Mouse (Mus musculus): ENCODE measurements around the gene Foxp3. TPM values are rescaled to one million over a fixed set of nuclear protein-coding genes. Genes with fewer than 3 reads are reported as not detected.

The Foxp3 gene
- polyA plus RNA-seq, 1 experiment from 2014 or later: 0.21 TPM

GRCm38 (mm10) chrX:7583881-7584280, 10.4 kb downstream of the Foxp3 start:
- H3K4me1 ChIP-seq: no peaks in the 10 kb centered on the region
- DNase-seq (ENCODE audit: low spot score): no peak
- WGBS: 94% methylated on average over 11 of the region's 11 CpGs
- peaks cover 10% of the 10 kb centered on the region for H3K36me3 ChIP-seq
- no peak overlapping the region for H3K27ac ChIP-seq (replicated peaks)
- peaks cover 4% of the 10 kb centered on the region; the same call in 1 of the 2 replicates for H3K9me3 ChIP-seq (replicated peaks)
- H3K4me3 ChIP-seq: no peak overlapping the region
- no peaks in the 10 kb centered on the region for H3K27me3 ChIP-seq (ENCODE audit: low read depth, poor library complexity, severe bottlenecking)

GRCm38 (mm10) chrX:7586356-7586755, 12.9 kb downstream of the Foxp3 start:
- peaks cover 26% of the 10 kb centered on the region for H3K36me3 ChIP-seq
- no peaks in the 10 kb centered on the region for H3K27me3 ChIP-seq (ENCODE audit: low read depth, poor library complexity, severe bottlenecking)
- WGBS: 93% methylated on average over 4 of the region's 5 CpGs
- H3K4me3 ChIP-seq: no peak overlapping the region
- no peak for DNase-seq (ENCODE audit: low spot score)
- no peaks in the 10 kb centered on the region for H3K4me1 ChIP-seq
- peaks cover 6% of the 10 kb centered on the region; the same call in 1 of the 2 replicates for H3K9me3 ChIP-seq (replicated peaks)
- H3K27ac ChIP-seq (replicated peaks): no peak overlapping the region

- H3K4me3 ChIP-seq: no peak overlapping the region
- H3K36me3 ChIP-seq: peaks cover 88% of the 10 kb centered on the region
- H3K27me3 ChIP-seq (ENCODE audit: low read depth, poor library complexity, severe bottlenecking): no peaks in the 10 kb centered on the region
- H3K4me1 ChIP-seq: no peaks in the 10 kb centered on the region
- no peak for DNase-seq (ENCODE audit: low spot score)
- H3K27ac ChIP-seq (replicated peaks): no peak overlapping the region
- WGBS: 92% methylated on average over 9 of the region's 9 CpGs
- H3K9me3 ChIP-seq (replicated peaks): peaks cover 5% of the 10 kb centered on the region; the same call in 1 of the 2 replicates
Measured at GRCm38 (mm10) chrX:7595371-7595770, 21.9 kb downstream of the Foxp3 start.

GRCm38 (mm10) chrX:7604004-7604403, 30.6 kb downstream of the Foxp3 start:
- DNase-seq (ENCODE audit: low spot score): no peak
- peaks cover 10% of the 10 kb centered on the region for H3K4me1 ChIP-seq
- no peak overlapping the region for H3K27ac ChIP-seq (replicated peaks)
- H3K4me3 ChIP-seq: 0 out of 2 replicates have a peak overlapping the region, but pooled peaks have one; percentile 58
- peaks cover 7% of the 10 kb centered on the region for H3K27me3 ChIP-seq (ENCODE audit: low read depth, poor library complexity, severe bottlenecking)
- peaks cover 21% of the 10 kb centered on the region for H3K36me3 ChIP-seq
- 90% methylated on average over 7 of the region's 7 CpGs for WGBS
- peaks cover 4% of the 10 kb centered on the region; the same call in 1 of the 2 replicates for H3K9me3 ChIP-seq (replicated peaks)

DNA sequence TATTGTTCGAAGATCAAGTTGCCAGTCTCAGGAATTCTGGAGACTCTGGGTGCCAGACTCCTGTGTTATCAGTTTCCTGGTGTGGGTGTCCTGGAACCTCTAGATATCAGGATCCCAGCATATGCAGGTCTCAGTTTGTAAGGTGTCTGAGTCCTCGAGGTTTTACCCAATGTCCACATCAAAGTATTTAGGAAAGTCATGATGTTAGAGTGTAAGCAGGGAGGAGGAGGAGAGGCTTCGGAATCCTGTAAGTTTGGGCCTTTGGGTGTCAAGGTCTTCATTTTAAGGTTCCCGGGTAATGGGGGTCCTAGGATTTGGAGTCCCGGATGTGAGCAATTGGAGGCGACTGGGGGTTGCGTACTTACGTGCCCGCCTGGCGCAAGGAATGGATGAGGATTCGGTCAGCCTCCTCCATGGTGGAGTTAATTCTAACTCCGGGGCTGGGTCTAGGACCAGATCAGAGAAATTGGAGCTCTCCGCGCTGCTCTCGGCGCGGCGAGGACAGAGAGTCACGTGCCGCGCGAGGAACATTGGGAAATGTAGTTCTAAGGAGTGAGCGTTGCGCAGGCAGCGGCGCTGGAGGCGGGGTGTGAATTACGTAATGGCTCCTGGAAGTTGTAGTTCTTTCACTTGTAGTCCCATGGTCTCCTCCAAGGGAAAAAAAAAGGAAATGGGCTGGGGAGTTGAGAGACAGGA, 31.6 kb downstream of the Foxp3 start, which contains the start of gene Ccdc22:
TSS of gene Ccdc22 (minus strand) at position 639 of the 696 bp plus-strand sequence.
- 17% methylated on average over 28 of the region's 28 CpGs for WGBS
- H3K27ac ChIP-seq (replicated peaks): peak within 1 kb of the TSS; percentile 76

GRCm38 (mm10) chrX:7605575-7605941, 32.1 kb downstream of the Foxp3 start:
- Histone ChIP-seq H3K27me3 (ENCODE audit: low read depth, poor library complexity, severe bottlenecking) (peaks cover 17% of the 10 kb centered on the region), H3K36me3 (0 out of 2 replicates have a peak, but pooled peaks cover 6% of the 10 kb centered on the region), H3K9me3 (replicated peaks) (no peaks in the 10 kb centered on the region), H3K4me1 (peaks cover 14% of the 10 kb centered on the region), H3K4me3 (no peak overlapping the region), H3K27ac (replicated peaks) (no peak overlapping the region)
- no peak for DNase-seq (ENCODE audit: low spot score)
- 57% methylated on average over 8 of the region's 8 CpGs for WGBS

More for the DNA sequence above, 31.6 kb downstream of the Foxp3 start, which contains the start of gene Ccdc22:
- peak; percentile 76 for DNase-seq (ENCODE audit: low spot score)
- H3K27me3 ChIP-seq (ENCODE audit: low read depth, poor library complexity, severe bottlenecking): peaks cover 14% of the 10 kb centered on the region
- no peaks in the 10 kb centered on the region for H3K9me3 ChIP-seq (replicated peaks)
- H3K4me3 ChIP-seq: peak within 1 kb of the TSS; percentile 58
- peaks cover 11% of the 10 kb centered on the region; the same call in 1 of the 2 replicates for H3K36me3 ChIP-seq
- peaks cover 12% of the 10 kb centered on the region for H3K4me1 ChIP-seq

DNA sequence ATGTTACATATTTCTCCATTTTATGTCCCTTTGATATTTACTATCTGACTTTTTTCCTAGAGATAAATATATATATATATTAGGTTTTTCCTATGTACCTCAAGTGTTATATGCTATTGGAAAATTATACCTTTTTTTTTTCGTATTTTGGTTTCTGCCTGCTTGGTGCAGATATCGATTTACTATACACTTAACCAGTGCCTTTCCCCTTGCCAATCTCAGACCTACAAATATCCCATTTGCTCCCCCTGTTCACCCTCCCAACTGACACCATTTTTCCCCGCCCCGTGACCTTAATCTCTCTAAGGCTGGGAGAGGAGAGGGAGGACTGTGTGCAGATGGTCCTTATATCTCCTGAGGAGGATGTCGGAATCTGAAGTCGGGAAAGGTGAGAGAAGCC, 33.3 kb downstream of the Foxp3 start, which contains the start of gene Cacna1f:
TSS of gene Cacna1f (plus strand) at position 301 of the 400 bp plus-strand sequence.
- Histone ChIP-seq H3K4me1 (peaks cover 14% of the 10 kb centered on the region), H3K4me3 (no peak within 1 kb of the TSS), H3K27ac (replicated peaks) (no peak within 1 kb of the TSS), H3K27me3 (ENCODE audit: low read depth, poor library complexity, severe bottlenecking) (peaks cover 28% of the 10 kb centered on the region), H3K36me3 (0 out of 2 replicates have a peak, but pooled peaks cover 6% of the 10 kb centered on the region), H3K9me3 (replicated peaks) (no peaks in the 10 kb centered on the region)
- DNase-seq (ENCODE audit: low spot score): no peak
- 80% methylated on average over 6 of the region's 6 CpGs for WGBS

GRCm38 (mm10) chrX:7610035-7610434, 36.6 kb downstream of the Foxp3 start:
- H3K36me3 ChIP-seq: no peaks in the 10 kb centered on the region
- H3K4me1 ChIP-seq: 0 out of 2 replicates have a peak, but pooled peaks cover 4% of the 10 kb centered on the region
- H3K9me3 ChIP-seq (replicated peaks): peaks cover 3% of the 10 kb centered on the region
- WGBS: 30% methylated on average over 21 of the region's 21 CpGs
- H3K27me3 ChIP-seq (ENCODE audit: low read depth, poor library complexity, severe bottlenecking): peaks cover 28% of the 10 kb centered on the region
- peak overlapping the region; percentile 54 for H3K4me3 ChIP-seq
- H3K27ac ChIP-seq (replicated peaks): no peak overlapping the region
- no peak for DNase-seq (ENCODE audit: low spot score)

- DNase-seq (ENCODE audit: low spot score): peak; percentile 18
- Histone ChIP-seq H3K4me1 (0 out of 2 replicates have a peak, but pooled peaks cover 4% of the 10 kb centered on the region), H3K4me3 (peak overlapping the region; percentile 54), H3K9me3 (replicated peaks) (peaks cover 3% of the 10 kb centered on the region), H3K27ac (replicated peaks) (0 out of 2 replicates have a peak overlapping the region, but pooled peaks have one; percentile 33), H3K27me3 (ENCODE audit: low read depth, poor library complexity, severe bottlenecking) (peaks cover 28% of the 10 kb centered on the region), H3K36me3 (no peaks in the 10 kb centered on the region)
- WGBS: 26% methylated on average over 26 of the region's 26 CpGs
Measured at GRCm38 (mm10) chrX:7610536-7611258, 37.3 kb downstream of the Foxp3 start.

- no peaks in the 10 kb centered on the region for H3K27me3 ChIP-seq (ENCODE audit: low read depth, poor library complexity, severe bottlenecking)
- H3K27ac ChIP-seq (replicated peaks): no peak overlapping the region
- peaks cover 16% of the 10 kb centered on the region for H3K9me3 ChIP-seq (replicated peaks)
- DNase-seq (ENCODE audit: low spot score): no peak
- H3K4me1 ChIP-seq: no peaks in the 10 kb centered on the region
- no peak overlapping the region for H3K4me3 ChIP-seq
- WGBS: 81% methylated on average over 12 of the region's 12 CpGs
- H3K36me3 ChIP-seq: no peaks in the 10 kb centered on the region
Measured at GRCm38 (mm10) chrX:7617889-7618551, 44.6 kb downstream of the Foxp3 start.

- Histone ChIP-seq H3K36me3 (no peaks in the 10 kb centered on the region), H3K4me1 (no peaks in the 10 kb centered on the region), H3K27me3 (ENCODE audit: low read depth, poor library complexity, severe bottlenecking) (no peaks in the 10 kb centered on the region), H3K9me3 (replicated peaks) (0 out of 2 replicates have a peak, but pooled peaks cover 2% of the 10 kb centered on the region), H3K27ac (replicated peaks) (no peak overlapping the region), H3K4me3 (no peak overlapping the region)
- 87% methylated on average over 6 of the region's 6 CpGs for WGBS
- no peak for DNase-seq (ENCODE audit: low spot score)
Measured at GRCm38 (mm10) chrX:7632560-7632959, 59.1 kb downstream of the Foxp3 start.

GRCm38 (mm10) chrX:7635101-7635500, 61.7 kb downstream of the Foxp3 start:
- peaks cover 12% of the 10 kb centered on the region for H3K4me1 ChIP-seq
- DNase-seq (ENCODE audit: low spot score): no peak
- no peaks in the 10 kb centered on the region for H3K9me3 ChIP-seq (replicated peaks)
- H3K4me3 ChIP-seq: no peak overlapping the region
- WGBS: 82% methylated on average over 3 of the region's 3 CpGs
- H3K36me3 ChIP-seq: no peaks in the 10 kb centered on the region
- H3K27me3 ChIP-seq (ENCODE audit: low read depth, poor library complexity, severe bottlenecking): peaks cover 9% of the 10 kb centered on the region
- H3K27ac ChIP-seq (replicated peaks): no peak overlapping the region

Measured in midbrain, embryonic 10.5 days (tissue).